Mouse (Mus musculus) gastrocnemius, adult 8-10 months (tissue): ENCODE measurements around the gene Ptgs2. TPM values are rescaled to one million over a fixed set of nuclear protein-coding genes. Genes with fewer than 3 reads are reported as not detected.

Experiments
- DNase-seq, 2 experiments: peaks; one replicate each; pipeline ENCODE4 v3.0.0; 2022; ENCODE audit warnings: low spot score in 2 of 2
- microRNA-seq: library from miRNA; unstranded; fragments of <30 nt; microRNA quantifications from one replicate; pipeline ENCODE4 v1.2.0, GENCODE M21; 2022
- total RNA-seq, 4 experiments: library from RNA; stranded (reverse); gene quantifications; 2 replicates each; pipeline ENCODE4 v1.2.4; 2022

The Ptgs2 gene
- total RNA-seq, 4 experiments from 2014 or later: 0.07 to 0.16 (median 0.12) TPM

DNA sequence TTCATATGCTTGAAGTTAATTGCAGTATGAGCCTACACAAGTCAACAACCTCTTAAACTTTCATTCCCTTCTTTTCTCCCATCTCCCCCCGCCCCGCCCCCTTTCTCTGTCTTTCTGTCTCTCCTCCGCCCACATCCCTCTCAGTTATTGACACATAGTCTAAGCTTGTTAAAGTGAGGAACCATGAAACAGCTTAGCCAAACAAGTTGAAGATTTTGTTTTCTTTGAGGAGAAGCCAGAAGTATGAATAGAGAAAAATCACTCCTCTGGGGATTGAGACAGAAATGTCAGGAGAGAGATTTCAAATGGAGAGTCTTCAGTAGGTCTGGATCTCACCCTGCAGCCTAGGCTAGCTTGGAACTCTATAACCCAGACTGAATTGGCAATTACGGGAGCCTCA, 47.4 kb downstream of the Ptgs2 start:
- DNase-seq: no peak

DNA sequence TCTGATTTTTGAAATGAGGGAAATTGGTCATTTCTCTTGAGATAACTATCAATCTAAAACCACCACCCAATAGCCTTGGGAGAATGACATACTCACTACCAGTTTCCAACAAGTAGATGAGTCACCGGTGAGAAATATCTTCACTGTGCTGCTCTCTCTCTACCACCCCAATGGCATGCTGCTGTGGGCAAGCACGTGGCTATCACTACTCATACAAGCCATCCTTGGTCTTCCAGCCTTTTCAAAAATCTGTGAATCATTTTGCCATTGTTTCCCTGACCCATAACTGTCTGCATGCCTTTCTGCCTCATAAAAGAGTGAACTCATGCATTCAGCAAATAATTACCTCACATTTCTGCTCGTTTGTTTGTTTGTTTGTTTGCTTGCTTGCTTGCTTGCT, 51.6 kb downstream of the Ptgs2 start:
- no peak for DNase-seq

Small RNA genes lying within 50 kb of the gene (microRNA-seq; reads per million reads assigned to microRNA genes)
- gene Gm44329: not detected

Other genes starting within 250 kb of the Ptgs2 start
- gene Pla2g4a, start 138.7 kb upstream of the Ptgs2 start, total RNA-seq: 1 to 10 TPM in 2 of 4 experiments, under 1 TPM in 2; 0.34 to 1.3 (median 1.0) TPM
- gene Pdc, start 219.4 kb downstream of the Ptgs2 start, total RNA-seq: not detected